Mouse (Mus musculus): ENCODE data around the gene Ccl21b.
"Not testable (repeated sequence)": the region's sequence is repeated elsewhere in the genome, so short reads cannot be mapped to it uniquely, and the experiment has no call there.

Gene Ccl21b

DNA sequence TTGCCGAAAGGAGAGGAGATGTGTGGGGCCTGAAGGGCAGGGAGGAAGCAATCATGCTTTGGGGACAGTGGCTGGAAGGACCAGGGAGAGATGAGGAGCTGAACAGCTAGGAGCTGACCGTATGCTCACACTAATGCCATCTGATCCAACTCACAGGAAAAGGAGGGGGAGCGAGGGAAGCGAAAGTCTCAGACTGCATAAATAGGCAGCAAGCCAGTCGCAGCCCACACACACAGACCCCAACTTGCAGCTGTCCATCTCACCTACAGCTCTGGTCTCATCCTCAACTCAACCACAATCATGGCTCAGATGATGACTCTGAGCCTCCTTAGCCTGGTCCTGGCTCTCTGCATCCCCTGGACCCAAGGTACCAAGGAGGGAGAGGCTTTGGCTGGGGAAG, at the start of gene Ccl21b:
Gene Ccl21b (plus strand): TSS at position 301 of the 400 bp plus-strand sequence.
- not testable (repeated sequence) for DNase-seq (ENCODE audit: low read depth, low spot score)

DNA sequence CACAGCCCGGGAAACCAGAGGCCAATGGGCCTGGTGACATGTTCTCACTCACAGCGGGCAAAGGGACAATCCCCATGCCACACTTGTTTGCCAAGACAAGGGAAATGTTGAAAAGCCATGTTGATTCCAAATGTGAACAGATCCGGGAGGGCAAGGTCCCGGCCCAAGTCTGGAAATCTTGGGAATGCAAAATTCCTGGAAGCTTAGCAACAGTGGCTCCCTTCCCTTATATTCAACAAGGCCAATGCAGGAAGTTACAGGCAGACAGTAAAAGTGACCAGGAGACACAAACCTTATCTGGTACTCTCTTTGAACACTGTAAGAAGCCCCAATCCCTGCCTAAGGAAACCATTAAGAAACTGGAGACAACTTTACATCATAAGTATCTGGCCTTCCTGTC, 15.2 kb upstream of the Ccl21b start, which contains the start of gene Gm10600:
Gene Gm10600 (plus strand): TSS at position 301 of the 400 bp plus-strand sequence.
- not testable (repeated sequence) for DNase-seq (ENCODE audit: low read depth, low spot score)

DNA sequence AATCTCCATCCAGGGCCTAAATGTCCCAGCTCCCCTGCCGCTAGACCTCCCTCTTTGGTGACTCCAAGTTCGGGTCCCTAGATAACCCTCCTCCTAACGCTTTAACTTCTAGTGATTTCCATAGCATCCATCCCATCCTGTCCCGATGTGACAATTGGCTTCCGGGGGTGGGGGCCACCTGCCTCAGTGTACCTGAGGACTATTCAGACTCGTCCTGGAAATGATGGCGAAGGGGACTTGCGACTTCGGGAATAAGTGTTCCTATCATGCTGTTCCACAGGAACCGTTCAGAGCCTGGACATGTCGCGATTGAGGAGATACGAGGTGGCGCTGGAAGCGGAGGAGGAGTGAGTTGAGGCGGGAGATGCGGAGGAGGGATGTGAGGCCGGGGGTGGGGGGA, 38.4 kb downstream of the Ccl21b start, which contains the start of gene Gm21953:
Gene Gm21953 (plus strand): TSS at position 301 of the 400 bp plus-strand sequence.
- not testable (repeated sequence) for DNase-seq (ENCODE audit: low read depth, low spot score)

Measured in R1 (cell line).